Mouse (Mus musculus) heart, adult 2 months (tissue): Measurements from ENCODE around the gene Smg6.

Experiments
- CTCF ChIP-seq: fragments of 200-600 bp; IDR thresholded peaks from 2 replicates; pipeline ENCODE4 v1.8.1; 2022; ENCODE audit warnings: antibody characterized with exemption, mild to moderate bottlenecking, moderate library complexity
- EP300 ChIP-seq: fragments of 200-500 bp; IDR thresholded peaks from 2 replicates; pipeline ENCODE4 v1.6.1; 2011; ENCODE audit warnings: low read depth, low read length, control low read depth; ENCODE audit not compliant: insufficient read depth

- TF ChIP-seq CTCF (no peak), EP300 (no peak)
Measured at GRCm38 (mm10) chr11:75141038-75141437, 215.4 kb downstream of the Smg6 start.
